Mouse (Mus musculus) thymus, adult 2 months (tissue): ENCODE results near the gene Slc22a6. TPM values are rescaled to one million over a fixed set of nuclear protein-coding genes. Genes with fewer than 3 reads are reported as not detected.

Experiments
- DNase-seq: peaks from one replicate; pipeline ENCODE4 v3.0.0; 2021
- H3K27ac ChIP-seq: fragments of 200-500 bp; 2 replicates; pipeline ENCODE4 v1.5.1; 2012; ENCODE audit warnings: low read length, control low read depth; ENCODE audit not compliant: control insufficient read depth, insufficient read depth
- H3K27me3 ChIP-seq: fragments of 200-500 bp; 2 replicates; pipeline ENCODE4 v1.6.1; 2012; ENCODE audit warnings: mild to moderate bottlenecking, low read length, moderate library complexity, mixed read lengths; ENCODE audit not compliant: control insufficient read depth, insufficient read depth
- H3K36me3 ChIP-seq: fragments of 200-500 bp; 2 replicates; pipeline ENCODE4 v1.6.1; 2012; ENCODE audit warnings: mild to moderate bottlenecking, low read length, moderate library complexity; ENCODE audit not compliant: control insufficient read depth, insufficient read depth
- H3K4me1 ChIP-seq: fragments of 200-500 bp; replicated peaks from 2 replicates; pipeline ENCODE4 v1.6.1; 2012; ENCODE audit warnings: low read length; ENCODE audit not compliant: control insufficient read depth, insufficient read depth
- H3K4me3 ChIP-seq: fragments of 200-500 bp; 2 replicates; pipeline ENCODE4 v1.5.1; 2012; ENCODE audit warnings: mild to moderate bottlenecking, low read length, control low read depth, moderate library complexity; ENCODE audit not compliant: control insufficient read depth, insufficient read depth
- CTCF ChIP-seq: fragments of 200-500 bp; IDR thresholded peaks from 2 replicates; pipeline ENCODE4 v1.5.1; 2012; ENCODE audit warnings: mild to moderate bottlenecking, control low read depth, low read length, moderate library complexity, borderline replicate concordance; ENCODE audit not compliant: control insufficient read depth, poor library complexity, insufficient read depth; ENCODE audit errors: extremely low read depth
- POLR2A ChIP-seq: fragments of 200-500 bp; IDR thresholded peaks from 2 replicates; pipeline ENCODE4 v1.6.1; 2012; ENCODE audit warnings: mild to moderate bottlenecking, low read length, control low read depth, moderate library complexity; ENCODE audit not compliant: control insufficient read depth, poor library complexity, insufficient read depth; ENCODE audit errors: extremely low read depth
- WGBS: fragments of 180-500 bp; shearing (Covaris S2); methylation state at CpG from one replicate; pipeline ENCODE4 v1.1.7; 2018; 5-methylcytosine and 5-hydroxymethylcytosine counted together
- polyA plus RNA-seq: library from polyadenylated mRNA; depleted of rRNA; stranded (reverse); fragments of >200 nt; gene quantifications from 2 replicates; pipeline ENCODE4 v1.2.3, GENCODE M21; 2012; rRNA removed

Slc22a6 gene
- 0.16 TPM in 1 of 2 replicates, not detected in the other for polyA plus RNA-seq

- no peak for DNase-seq
- H3K4me3 ChIP-seq = no peak within 1 kb of the TSS
- TF ChIP-seq POLR2A = no peak
- TF ChIP-seq CTCF = no peak
- no peaks in the 10 kb centered on the region for H3K36me3 ChIP-seq
- no peaks in the 10 kb centered on the region for H3K4me1 ChIP-seq
- no peak within 1 kb of the TSS for H3K27ac ChIP-seq
- H3K27me3 ChIP-seq = no peaks in the 10 kb centered on the region
- 89% methylated on average over 7 of the region's 7 CpGs for WGBS
Measured at GRCm38 (mm10) chr19:8617904-8618303, at the start of gene Slc22a6. Gene Slc22a6 (plus strand): TSS chr19:8618039.

DNA sequence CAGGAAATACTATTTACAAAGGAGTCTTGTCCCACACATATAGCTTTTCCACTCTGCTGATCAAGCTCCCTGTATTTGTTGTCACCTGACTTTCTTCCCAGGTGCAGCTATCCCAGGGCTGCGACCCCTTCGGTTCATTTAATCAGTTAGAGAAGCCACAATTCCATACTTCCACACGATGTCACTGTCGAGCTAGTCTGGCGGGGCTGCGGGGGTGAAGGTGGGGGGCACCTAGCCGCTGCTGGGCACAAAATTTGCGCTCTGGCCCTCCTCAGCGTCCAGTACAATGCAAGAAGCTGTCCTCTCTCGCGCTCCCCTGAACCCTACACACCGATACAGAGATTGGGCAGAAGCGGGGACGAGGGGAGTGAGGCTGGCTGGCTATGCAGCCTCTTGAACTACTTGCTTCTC lies 48.4 kb upstream of the Slc22a6 start:
- peaks cover 17% of the 10 kb centered on the region for H3K4me1 ChIP-seq
- peak; percentile 46 for DNase-seq
- TF ChIP-seq CTCF (peak; percentile 50; the same call in 1 of the 2 replicates), POLR2A (no peak)

GRCm38 (mm10) chr19:8570341-8571040 lies 47.3 kb upstream of the Slc22a6 start:
- no peak overlapping the region for H3K27ac ChIP-seq
- H3K4me3 ChIP-seq = no peak overlapping the region
- DNase-seq = no peak
- TF ChIP-seq CTCF (no peak), POLR2A (no peak)
- no peaks in the 10 kb centered on the region for H3K27me3 ChIP-seq
- H3K36me3 ChIP-seq = no peaks in the 10 kb centered on the region
- 83% methylated on average over 2 of the region's 2 CpGs for WGBS
- peaks cover 17% of the 10 kb centered on the region for H3K4me1 ChIP-seq

More for the DNA sequence above, 48.4 kb upstream of the Slc22a6 start:
- no peaks in the 10 kb centered on the region for H3K36me3 ChIP-seq
- 35% methylated on average over 14 of the region's 14 CpGs for WGBS
- H3K4me3 ChIP-seq = no peak overlapping the region
- no peaks in the 10 kb centered on the region for H3K27me3 ChIP-seq
- H3K27ac ChIP-seq = no peak overlapping the region

- H3K36me3 ChIP-seq = no peaks in the 10 kb centered on the region
- peak overlapping the region; percentile 77 for H3K27ac ChIP-seq
- no peak overlapping the region for H3K4me3 ChIP-seq
- WGBS = 2% methylated on average over 7 of the region's 7 CpGs
- no peaks in the 10 kb centered on the region for H3K27me3 ChIP-seq
- TF ChIP-seq CTCF (no peak), POLR2A (no peak)
- peak; percentile 40 for DNase-seq
- peaks cover 17% of the 10 kb centered on the region for H3K4me1 ChIP-seq
Measured at GRCm38 (mm10) chr19:8571746-8572145, 46.1 kb upstream of the Slc22a6 start.

GRCm38 (mm10) chr19:8572485-8572884 lies 45.4 kb upstream of the Slc22a6 start:
- Histone ChIP-seq H3K4me3 (no peak overlapping the region), H3K36me3 (no peaks in the 10 kb centered on the region), H3K27ac (peak overlapping the region; percentile 20; the same call in 1 of the 2 replicates), H3K27me3 (no peaks in the 10 kb centered on the region), H3K4me1 (peaks cover 17% of the 10 kb centered on the region)
- TF ChIP-seq POLR2A (no peak), CTCF (no peak)
- no peak for DNase-seq
- 4% methylated on average over 3 of the region's 3 CpGs for WGBS

- TF ChIP-seq CTCF (no peak), POLR2A (no peak)
- 95% methylated on average over 4 of the region's 4 CpGs for WGBS
- Histone ChIP-seq H3K4me1 (peaks cover 18% of the 10 kb centered on the region), H3K27me3 (no peaks in the 10 kb centered on the region), H3K36me3 (no peaks in the 10 kb centered on the region), H3K27ac (no peak overlapping the region), H3K4me3 (no peak overlapping the region)
- no peak for DNase-seq
Measured at GRCm38 (mm10) chr19:8577432-8577831, 40.4 kb upstream of the Slc22a6 start.
